8 mouse cellular contexts compared by ENCODE assay signal in genomic region chr12:117993499-117993898, GRCm38 (mm10).
A peak's percentile ranks its signal among the peaks of the same experiment; 100 is the strongest.
DNase-seq lines count a peak whose midpoint lies in the region; ATAC-seq lines count a peak whose summit lies in the region.

No protein-coding gene starts in this region.

- no peaks in the 10 kb centered on the region for H3K27me3 ChIP-seq in intestine, embryonic 16.5 days (replicated peaks; ENCODE audit: control insufficient read depth, insufficient read depth, low read length)

- no peak overlapping the region for H3K9ac ChIP-seq in intestine, embryonic 16.5 days (ENCODE audit: low read depth, low read length)

- no peaks in the 10 kb centered on the region for H3K4me1 ChIP-seq in intestine, embryonic 16.5 days (ENCODE audit: control insufficient read depth, insufficient read depth, low read length)

- intact Hi-C loops in left cerebral cortex, postnatal 14 days (cut with DNase I), result loop anchor here (2.0 to 5.0 kb wide), 2 partner anchors 461 to 859 kb away; no protein-coding TSS in a partner anchor

- no peaks in the 10 kb centered on the region for H3K36me3 ChIP-seq in intestine, embryonic 16.5 days (ENCODE audit: control insufficient read depth, insufficient read depth, low read length)

- peak; percentile 18 to 31 for DNase-seq in adrenal gland, adult 18-20 months (ENCODE audit: low spot score in 2 of 2)
- DNase-seq in embryo, embryonic 11.5 days (ENCODE audit: low read depth, low spot score), result peak; percentile 73
- DNase-seq in left cerebral cortex, postnatal 14 days (ENCODE audit: low spot score in 2 of 2), result peak; percentile 68 to 72
- peak; percentile 51 for DNase-seq in right cerebral cortex, postnatal 25 days
- peak; percentile 59 for DNase-seq in urinary bladder, postnatal 25 days (ENCODE audit: low spot score)

- no peak overlapping the region for H3K4me2 ChIP-seq in intestine, embryonic 16.5 days (ENCODE audit: low read depth, low read length)

- H3K9me3 ChIP-seq in intestine, embryonic 16.5 days (ENCODE audit: control insufficient read depth, low read length), result no peaks in the 10 kb centered on the region

- WGBS in intestine, embryonic 16.5 days, result 2% methylated on average over 7 of the region's 7 CpGs

- no peak overlapping the region for H3K4me3 ChIP-seq in intestine, embryonic 16.5 days (ENCODE audit: low read length)

- no peak overlapping the region for H3K27ac ChIP-seq in intestine, embryonic 16.5 days (ENCODE audit: low read length)

- ATAC-seq in granulocyte monocyte progenitor cell, adult 5-6 weeks (replicated peaks; ENCODE audit: poor library complexity, severe bottlenecking), result peak; percentile 91
- peak; percentile 98 for ATAC-seq in intestine, embryonic 16.5 days
- peak; percentile 98 for ATAC-seq in megakaryocyte-erythroid progenitor cell, adult 5-6 weeks (replicated peaks; ENCODE audit: low FRiP score, low TSS enrichment, poor library complexity, severe bottlenecking)
